Mouse (Mus musculus) G1E (cell line): ENCODE data around the gene Olfr556. TPM values are rescaled to one million over a fixed set of nuclear protein-coding genes. Genes with fewer than 3 reads are reported as not detected.

ENCODE experiments used
- ATAC-seq: 2 replicates; pipeline ENCODE4 v1.8.0; 2016; ENCODE audit warnings: mild to moderate bottlenecking; ENCODE audit not compliant: insufficient number of reproducible peaks, poor library complexity, low FRiP score, severe bottlenecking; ENCODE audit errors: extremely low read depth
- DNase-seq: peaks from one replicate; pipeline ENCODE4 v3.0.0; 2012; ENCODE audit warnings: low spot score
- H3K27me3 ChIP-seq: 2 replicates; pipeline ENCODE4 v1.6.1; 2012; ENCODE audit warnings: mild to moderate bottlenecking, low read length, inconsistent platforms; ENCODE audit not compliant: insufficient read depth
- H3K36me3 ChIP-seq: replicated peaks from 2 replicates; pipeline ENCODE3; 2012; ENCODE audit warnings: mild to moderate bottlenecking, inconsistent platforms
- H3K4me1 ChIP-seq: 2 replicates; pipeline ENCODE4 v1.6.1; 2012; ENCODE audit warnings: low read depth, low read length, inconsistent platforms, mixed read lengths; ENCODE audit not compliant: insufficient read depth
- H3K4me3 ChIP-seq: 2 replicates; pipeline ENCODE4 v1.5.1; 2012; ENCODE audit warnings: low read depth, mild to moderate bottlenecking, inconsistent platforms, low read length, moderate library complexity, mixed read lengths
- H3K9me3 ChIP-seq: replicated peaks from 2 replicates; pipeline ENCODE4 v1.6.1; 2012; ENCODE audit warnings: inconsistent platforms
- CTCF ChIP-seq: IDR thresholded peaks from 2 replicates; pipeline ENCODE4 v1.5.1; 2012; ENCODE audit warnings: low read depth, low read length, inconsistent platforms, mixed read lengths
- GATA1 ChIP-seq: IDR thresholded peaks from 2 replicates; pipeline ENCODE4 v1.6.1; 2012; ENCODE audit warnings: borderline replicate concordance, low read length, inconsistent platforms, mixed read lengths
- GATA2 ChIP-seq: IDR thresholded peaks from 2 replicates; pipeline ENCODE4 v1.6.1; 2012; ENCODE audit warnings: low read depth, low read length, inconsistent platforms, borderline replicate concordance
- POLR2AphosphoS5 ChIP-seq: IDR thresholded peaks from 2 replicates; pipeline ENCODE4 v1.6.1; 2012; ENCODE audit warnings: low read depth, low read length, inconsistent platforms; ENCODE audit not compliant: insufficient replicate concordance
- TAL1 ChIP-seq: conservative IDR thresholded peaks from 2 replicates; pipeline ENCODE4 v1.6.1; 2012; ENCODE audit warnings: low read depth, low read length, inconsistent platforms, mixed read lengths
- polyA plus RNA-seq: library from polyadenylated mRNA; stranded (reverse); fragments of >175 nt; gene quantifications from 2 replicates; pipeline ENCODE4 v1.2.3, GENCODE M21; 2012
- total RNA-seq, 2 experiments: library from RNA; stranded (forward) in 1 of 2; stranded (reverse) in 1 of 2; fragments of 200-1000 nt in 1 of 2; fragments of >200 nt in 1 of 2; fragmentation: Nextera tagmentation in 1 of 2; gene quantifications; 2 replicates each; pipeline ENCODE4 v1.2.3; 2014 to 2017

Olfr556 gene
- total and polyA plus RNA-seq, 3 experiments: 0.27 TPM; not detected in 2

- DNase-seq (no peak), ATAC-seq (no peak)
- no peak within 1 kb of the TSS for H3K4me3 ChIP-seq
- TF ChIP-seq GATA2 (no peak), CTCF (no peak)
- no peaks in the 10 kb centered on the region for H3K36me3 ChIP-seq
- no peaks in the 10 kb centered on the region for H3K9me3 ChIP-seq
- H3K4me1 ChIP-seq: no peaks in the 10 kb centered on the region
- no peaks in the 10 kb centered on the region for H3K27me3 ChIP-seq
Measured at GRCm38 (mm10) chr7:102658523-102658922, 6.2 kb upstream of the Olfr556 start, which contains the start of gene Olfr555. Gene Olfr555, plus strand, starts transcription at chr7:102658823.

GRCm38 (mm10) chr7:102665378-102665777, 679 bp downstream of the Olfr556 start:
- no peaks in the 10 kb centered on the region for H3K4me1 ChIP-seq
- H3K36me3 ChIP-seq: no peaks in the 10 kb centered on the region
- peaks cover 6% of the 10 kb centered on the region; the same call in 1 of the 2 replicates for H3K27me3 ChIP-seq
- TF ChIP-seq TAL1 (no peak), CTCF (no peak), GATA2 (no peak), POLR2AphosphoS5 (no peak)
- no peak for DNase-seq
- no peaks in the 10 kb centered on the region for H3K9me3 ChIP-seq
- no peak overlapping the region for H3K4me3 ChIP-seq
- ATAC-seq: no peak

GRCm38 (mm10) chr7:102676225-102676624, 11.5 kb downstream of the Olfr556 start:
- Histone ChIP-seq H3K4me3 (no peak overlapping the region), H3K27me3 (no peaks in the 10 kb centered on the region), H3K36me3 (peaks cover 23% of the 10 kb centered on the region), H3K4me1 (no peaks in the 10 kb centered on the region), H3K9me3 (no peaks in the 10 kb centered on the region)
- no peak for ATAC-seq
- DNase-seq: no peak
- TF ChIP-seq TAL1 (no peak), GATA2 (no peak), CTCF (no peak), GATA1 (no peak), POLR2AphosphoS5 (no peak)

GRCm38 (mm10) chr7:102681916-102682315, 17.2 kb downstream of the Olfr556 start:
- TF ChIP-seq GATA2 (no peak), GATA1 (no peak), CTCF (no peak), POLR2AphosphoS5 (no peak), TAL1 (no peak)
- H3K27me3 ChIP-seq: no peaks in the 10 kb centered on the region
- H3K9me3 ChIP-seq: no peaks in the 10 kb centered on the region
- H3K36me3 ChIP-seq: peaks cover 38% of the 10 kb centered on the region
- peaks cover 4% of the 10 kb centered on the region for H3K4me1 ChIP-seq
- no peak for ATAC-seq
- DNase-seq: no peak
- no peak overlapping the region for H3K4me3 ChIP-seq

GRCm38 (mm10) chr7:102686944-102687501, 22.3 kb downstream of the Olfr556 start, which contains the start of gene Trim68:
Gene Trim68, minus strand, starts transcription at chr7:102687327.
- Histone ChIP-seq H3K4me1 (peaks cover 4% of the 10 kb centered on the region), H3K9me3 (no peaks in the 10 kb centered on the region), H3K27me3 (no peaks in the 10 kb centered on the region), H3K36me3 (peaks cover 9% of the 10 kb centered on the region), H3K4me3 (peak within 1 kb of the TSS; percentile 71)
- TF ChIP-seq CTCF: no peak
- TF ChIP-seq TAL1: no peak
- TF ChIP-seq GATA1: no peak
- no peak for TF ChIP-seq POLR2AphosphoS5
- no peak for TF ChIP-seq GATA2
- DNase-seq (peak; percentile 87), ATAC-seq (peak; percentile 99)

- Histone ChIP-seq H3K27me3 (peaks cover 10% of the 10 kb centered on the region), H3K4me1 (no peaks in the 10 kb centered on the region), H3K4me3 (no peak within 1 kb of the TSS), H3K9me3 (no peaks in the 10 kb centered on the region), H3K36me3 (no peaks in the 10 kb centered on the region)
- DNase-seq (no peak), ATAC-seq (no peak)
- TF ChIP-seq CTCF (peak; percentile 89), TAL1 (no peak)
Measured at GRCm38 (mm10) chr7:102695358-102696125, 30.8 kb downstream of the Olfr556 start, which contains the start of gene Olfr557. Gene Olfr557, plus strand, starts transcription at chr7:102695910.
